Mouse (Mus musculus): ENCODE measurements around the gene Sike1. TPM values are rescaled to one million over a fixed set of nuclear protein-coding genes. Genes with fewer than 3 reads are reported as not detected.

The Sike1 gene
- total RNA-seq, 1 experiment from 2014 or later: 46.6 TPM

- peak; percentile 90 for ATAC-seq (replicated peaks; ENCODE audit: insufficient number of reproducible peaks, low FRiP score, low TSS enrichment, poor library complexity, severe bottlenecking)
Observed at GRCm38 (mm10) chr3:103020249-103020942, 24.9 kb downstream of the Sike1 start, which contains the start of gene Csde1. Gene Csde1 (plus strand): TSS chr3:103020426.

- ATAC-seq (replicated peaks; ENCODE audit: insufficient number of reproducible peaks, low FRiP score, low TSS enrichment, poor library complexity, severe bottlenecking): peak; percentile 78
Observed at GRCm38 (mm10) chr3:103020943-103021638, 25.6 kb downstream of the Sike1 start.

DNA sequence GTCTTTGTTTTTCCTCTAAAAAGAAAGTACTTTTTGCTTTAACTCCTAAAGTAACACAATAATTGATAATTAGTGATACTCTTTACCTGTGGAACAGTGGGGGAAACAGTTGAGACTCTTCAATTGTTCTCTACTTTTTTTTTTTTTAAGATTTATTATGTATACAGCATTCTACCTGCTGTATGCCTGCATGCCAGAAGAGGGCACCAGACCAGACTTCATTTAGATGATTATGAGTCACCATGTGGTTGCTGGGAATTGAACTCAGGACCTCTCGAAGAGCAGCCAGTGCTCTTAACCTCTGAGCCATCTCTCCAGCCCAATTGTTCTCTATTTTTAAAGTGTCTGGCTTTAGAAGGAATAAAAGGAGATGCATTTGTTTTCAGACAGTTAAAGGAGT, 30.7 kb downstream of the Sike1 start:
- no peak for ATAC-seq (replicated peaks; ENCODE audit: insufficient number of reproducible peaks, low FRiP score, low TSS enrichment, poor library complexity, severe bottlenecking)

- ATAC-seq (replicated peaks; ENCODE audit: insufficient number of reproducible peaks, low FRiP score, low TSS enrichment, poor library complexity, severe bottlenecking): no peak
Observed at GRCm38 (mm10) chr3:103040285-103040684, 44.8 kb downstream of the Sike1 start.

DNA sequence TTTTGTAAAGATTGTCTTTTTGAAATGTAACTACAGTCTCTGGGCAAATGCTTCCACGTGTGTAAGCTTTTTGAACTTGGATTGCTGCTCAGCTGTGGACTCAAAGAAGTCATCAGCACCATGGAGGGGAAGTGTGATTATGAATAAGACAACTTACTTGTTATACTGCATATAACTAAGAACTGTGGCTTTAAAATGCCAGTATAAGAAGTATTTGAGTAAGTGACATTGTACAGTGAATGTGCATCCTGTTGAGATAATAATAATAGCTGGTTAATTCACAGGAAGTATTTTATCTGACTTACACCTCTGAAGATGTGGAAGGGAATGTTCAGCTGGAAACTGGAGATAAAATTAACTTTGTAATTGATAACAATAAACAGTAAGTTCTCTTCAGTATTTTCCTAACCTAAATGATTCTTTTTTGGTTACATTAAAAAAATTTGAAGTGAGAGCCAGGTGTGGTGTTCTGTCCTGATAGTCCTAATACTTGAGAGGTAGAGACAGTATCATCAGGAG, 45.4 kb downstream of the Sike1 start:
- no peak for ATAC-seq (replicated peaks; ENCODE audit: insufficient number of reproducible peaks, low FRiP score, low TSS enrichment, poor library complexity, severe bottlenecking)

DNA sequence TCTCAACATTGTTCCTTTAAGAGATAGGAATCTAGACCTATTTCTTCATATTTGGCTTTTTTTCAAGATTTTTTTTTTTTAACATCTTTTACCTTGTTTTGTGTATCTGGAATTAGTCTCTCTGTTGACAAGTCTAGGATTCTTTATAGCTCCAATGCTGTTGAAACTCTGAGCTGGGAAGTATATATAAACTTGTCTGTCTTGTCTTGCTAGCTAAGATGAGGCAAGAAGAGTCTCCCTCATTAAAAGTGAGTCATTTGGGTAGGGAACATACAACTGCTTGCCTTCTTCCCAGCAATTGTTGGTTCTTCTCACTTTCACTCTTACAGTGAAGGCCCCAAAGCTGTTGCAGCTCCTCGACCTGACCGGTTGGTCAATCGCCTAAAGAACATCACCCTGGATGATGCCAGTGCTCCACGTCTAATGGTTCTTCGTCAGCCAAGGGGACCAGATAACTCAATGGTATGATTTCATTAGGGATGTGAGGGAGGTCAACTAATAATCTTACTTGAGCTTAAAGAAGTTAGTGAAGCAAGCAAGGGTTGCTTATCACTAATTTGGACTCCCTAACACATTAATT, 60.6 kb downstream of the Sike1 start:
- no peak for ATAC-seq (replicated peaks; ENCODE audit: insufficient number of reproducible peaks, low FRiP score, low TSS enrichment, poor library complexity, severe bottlenecking)

GRCm38 (mm10) chr3:103057752-103058151, 62.2 kb downstream of the Sike1 start:
- peak; percentile 25; the same call in 1 of the 2 replicates for ATAC-seq (replicated peaks; ENCODE audit: insufficient number of reproducible peaks, low FRiP score, low TSS enrichment, poor library complexity, severe bottlenecking)

Other genes starting within 250 kb of the Sike1 start
- not detected in 3 replicates for gene Tshb, start 213.0 kb upstream of the Sike1 start, total RNA-seq (2017)
- not detected in 3 replicates for gene Sycp1, start 59.6 kb upstream of the Sike1 start, total RNA-seq (2017)
- gene Nr1h5, start 31.6 kb upstream of the Sike1 start, total RNA-seq (2017): not detected in 3 replicates
- 828 to 853 TPM (median 834 TPM) in 3 replicates for gene Csde1, start 24.7 kb downstream of the Sike1 start, total RNA-seq (2017)
- 62.4 to 116 TPM (median 88.9 TPM) in 3 replicates for gene Nras, start 62.6 kb downstream of the Sike1 start, total RNA-seq (2017)
- not detected in 3 replicates for gene Ampd1, start 78.3 kb downstream of the Sike1 start, total RNA-seq (2017)
- gene Dennd2c, start 106.9 kb downstream of the Sike1 start, total RNA-seq (2017): 2.6 to 3.3 TPM (median 3.2 TPM) in 3 replicates
- gene Bcas2, start 175.9 kb downstream of the Sike1 start, total RNA-seq (2017): 79.0 to 122 TPM (median 93.2 TPM) in 3 replicates